Mouse (Mus musculus): Measurements from ENCODE around the gene Mboat2. TPM values are rescaled to one million over a fixed set of nuclear protein-coding genes. Genes with fewer than 3 reads are reported as not detected.

Mboat2 gene
- polyA plus RNA-seq, 1 experiment from 2014 or later: 44.6 TPM

GRCm38 (mm10) chr12:24928051-24928748, 97.5 kb downstream of the Mboat2 start:
- 58% methylated on average over 18 of the region's 18 CpGs for WGBS
- H3K27me3 ChIP-seq (ENCODE audit: insufficient read depth, low read length): no peaks in the 10 kb centered on the region
- 0 out of 2 replicates have a peak, but pooled peaks cover 10% of the 10 kb centered on the region for H3K36me3 ChIP-seq (ENCODE audit: insufficient read depth)
- no peak overlapping the region for H3K4me2 ChIP-seq
- no peak overlapping the region for H3K9ac ChIP-seq
- no peaks in the 10 kb centered on the region for H3K9me3 ChIP-seq (ENCODE audit: low read depth, low read length)
- H3K4me1 ChIP-seq (ENCODE audit: insufficient read depth): no peaks in the 10 kb centered on the region
- TF ChIP-seq CTCF (IDR thresholded peaks at IDR 0.05; ENCODE audit: low read depth): no peak
- no peak for ATAC-seq (ENCODE audit: insufficient read depth)
- no peak overlapping the region for H3K27ac ChIP-seq (ENCODE audit: low read depth)
- DNase-seq: no peak
- no peak overlapping the region for H3K4me3 ChIP-seq (ENCODE audit: low read depth, low read length)

- DNase-seq (no peak), ATAC-seq (ENCODE audit: insufficient read depth) (no peak)
- H3K27ac ChIP-seq (ENCODE audit: low read depth): no peak overlapping the region
- H3K36me3 ChIP-seq (ENCODE audit: insufficient read depth): 0 out of 2 replicates have a peak, but pooled peaks cover 10% of the 10 kb centered on the region
- TF ChIP-seq CTCF (IDR thresholded peaks at IDR 0.05; ENCODE audit: low read depth): no peak
- H3K4me2 ChIP-seq: no peak overlapping the region
- 77% methylated on average over 7 of the region's 7 CpGs for WGBS
- H3K9me3 ChIP-seq (ENCODE audit: low read depth, low read length): no peaks in the 10 kb centered on the region
- no peaks in the 10 kb centered on the region for H3K4me1 ChIP-seq (ENCODE audit: insufficient read depth)
- no peak overlapping the region for H3K9ac ChIP-seq
- H3K27me3 ChIP-seq (ENCODE audit: insufficient read depth, low read length): no peaks in the 10 kb centered on the region
- H3K4me3 ChIP-seq (ENCODE audit: low read depth, low read length): no peak overlapping the region
Measured at GRCm38 (mm10) chr12:24929043-24929442, 98.4 kb downstream of the Mboat2 start.

- H3K27me3 ChIP-seq (ENCODE audit: insufficient read depth, low read length): no peaks in the 10 kb centered on the region
- DNase-seq (no peak), ATAC-seq (ENCODE audit: insufficient read depth) (no peak)
- 55% methylated on average over 3 of the region's 3 CpGs for WGBS
- H3K9me3 ChIP-seq (ENCODE audit: low read depth, low read length): no peaks in the 10 kb centered on the region
- no peaks in the 10 kb centered on the region for H3K4me1 ChIP-seq (ENCODE audit: insufficient read depth)
- H3K4me3 ChIP-seq (ENCODE audit: low read depth, low read length): no peak overlapping the region
- H3K9ac ChIP-seq: no peak overlapping the region
- H3K36me3 ChIP-seq (ENCODE audit: insufficient read depth): peaks cover 14% of the 10 kb centered on the region; the same call in 1 of the 2 replicates
- no peak overlapping the region for H3K27ac ChIP-seq (ENCODE audit: low read depth)
- TF ChIP-seq CTCF (IDR thresholded peaks at IDR 0.05; ENCODE audit: low read depth): no peak
- no peak overlapping the region for H3K4me2 ChIP-seq
Measured at GRCm38 (mm10) chr12:24930760-24931159, 100.1 kb downstream of the Mboat2 start.

- no peak overlapping the region for H3K4me2 ChIP-seq
- ATAC-seq (ENCODE audit: insufficient read depth): no peak
- H3K27ac ChIP-seq (ENCODE audit: low read depth): no peak overlapping the region
- no peaks in the 10 kb centered on the region for H3K27me3 ChIP-seq (ENCODE audit: insufficient read depth, low read length)
- WGBS: 67% methylated on average over 6 of the region's 6 CpGs
- H3K4me1 ChIP-seq (ENCODE audit: insufficient read depth): no peaks in the 10 kb centered on the region
- H3K9me3 ChIP-seq (ENCODE audit: low read depth, low read length): no peaks in the 10 kb centered on the region
- H3K4me3 ChIP-seq (ENCODE audit: low read depth, low read length): no peak overlapping the region
- TF ChIP-seq CTCF (IDR thresholded peaks at IDR 0.05; ENCODE audit: low read depth): no peak
- DNase-seq: no peak
- no peak overlapping the region for H3K9ac ChIP-seq
- peaks cover 11% of the 10 kb centered on the region; the same call in 1 of the 2 replicates for H3K36me3 ChIP-seq (ENCODE audit: insufficient read depth)
Measured at GRCm38 (mm10) chr12:24932120-24932519, 101.4 kb downstream of the Mboat2 start.

GRCm38 (mm10) chr12:24933206-24933775, 102.6 kb downstream of the Mboat2 start:
- no peak overlapping the region for H3K27ac ChIP-seq (ENCODE audit: low read depth)
- no peak overlapping the region for H3K4me3 ChIP-seq (ENCODE audit: low read depth, low read length)
- H3K36me3 ChIP-seq (ENCODE audit: insufficient read depth): peaks cover 11% of the 10 kb centered on the region; the same call in 1 of the 2 replicates
- no peaks in the 10 kb centered on the region for H3K27me3 ChIP-seq (ENCODE audit: insufficient read depth, low read length)
- no peak for TF ChIP-seq CTCF (IDR thresholded peaks at IDR 0.05; ENCODE audit: low read depth)
- H3K4me1 ChIP-seq (ENCODE audit: insufficient read depth): no peaks in the 10 kb centered on the region
- no peak for DNase-seq
- no peak overlapping the region for H3K9ac ChIP-seq
- H3K4me2 ChIP-seq: no peak overlapping the region
- ATAC-seq (ENCODE audit: insufficient read depth): no peak
- H3K9me3 ChIP-seq (ENCODE audit: low read depth, low read length): no peaks in the 10 kb centered on the region
- WGBS: 91% methylated on average over 1 of the region's 1 CpGs

GRCm38 (mm10) chr12:24933996-24934395, 103.3 kb downstream of the Mboat2 start:
- Histone ChIP-seq H3K9me3 (ENCODE audit: low read depth, low read length) (no peaks in the 10 kb centered on the region), H3K36me3 (ENCODE audit: insufficient read depth) (peaks cover 5% of the 10 kb centered on the region; the same call in 1 of the 2 replicates), H3K4me3 (ENCODE audit: low read depth, low read length) (no peak overlapping the region), H3K4me1 (ENCODE audit: insufficient read depth) (no peaks in the 10 kb centered on the region), H3K27ac (ENCODE audit: low read depth) (no peak overlapping the region), H3K4me2 (no peak overlapping the region), H3K27me3 (ENCODE audit: insufficient read depth, low read length) (no peaks in the 10 kb centered on the region), H3K9ac (no peak overlapping the region)
- TF ChIP-seq CTCF (IDR thresholded peaks at IDR 0.05; ENCODE audit: low read depth): no peak
- 85% methylated on average over 3 of the region's 3 CpGs for WGBS
- DNase-seq (no peak), ATAC-seq (ENCODE audit: insufficient read depth) (no peak)

- Histone ChIP-seq H3K9ac (no peak overlapping the region), H3K27me3 (ENCODE audit: insufficient read depth, low read length) (no peaks in the 10 kb centered on the region), H3K4me2 (no peak overlapping the region), H3K4me3 (ENCODE audit: low read depth, low read length) (no peak overlapping the region), H3K27ac (ENCODE audit: low read depth) (no peak overlapping the region), H3K9me3 (ENCODE audit: low read depth, low read length) (no peaks in the 10 kb centered on the region), H3K4me1 (ENCODE audit: insufficient read depth) (no peaks in the 10 kb centered on the region), H3K36me3 (ENCODE audit: insufficient read depth) (peaks cover 21% of the 10 kb centered on the region; the same call in 1 of the 2 replicates)
- DNase-seq (no peak), ATAC-seq (ENCODE audit: insufficient read depth) (no peak)
- WGBS: 47% methylated on average over 1 of the region's 1 CpGs
- TF ChIP-seq CTCF (IDR thresholded peaks at IDR 0.05; ENCODE audit: low read depth): no peak
Measured at GRCm38 (mm10) chr12:24936281-24936680, 105.6 kb downstream of the Mboat2 start.

Data from lung, embryonic 14.5 days (tissue).